Mouse (Mus musculus): Measurements from ENCODE around the gene Gpank1.

Gene Gpank1

GRCm38 (mm10) chr17:35159638-35160037 is 38.4 kb downstream of the Gpank1 start:
- no peak for DNase-seq (ENCODE audit: low spot score)

- no peak for DNase-seq (ENCODE audit: low spot score)
These were observed 40.2 kb downstream of the Gpank1 start for GRCm38 (mm10) chr17:35161421-35161820.

- no peak for DNase-seq (ENCODE audit: low spot score)
These were observed 40.9 kb downstream of the Gpank1 start for GRCm38 (mm10) chr17:35162121-35162520.

GRCm38 (mm10) chr17:35162730-35163129 is 41.5 kb downstream of the Gpank1 start:
- no peak for DNase-seq (ENCODE audit: low spot score)

GRCm38 (mm10) chr17:35163326-35164081 is 42.2 kb downstream of the Gpank1 start:
- DNase-seq (ENCODE audit: low spot score), result no peak

GRCm38 (mm10) chr17:35164218-35164567 is 42.9 kb downstream of the Gpank1 start:
- DNase-seq (ENCODE audit: low spot score), result no peak

GRCm38 (mm10) chr17:35164568-35165450 is 43.6 kb downstream of the Gpank1 start, which contains the start of gene Prrc2a:
Prrc2a (minus strand) TSS chr17:35164897.
- peak; percentile 99 for DNase-seq (ENCODE audit: low spot score)

- no peak for DNase-seq (ENCODE audit: low spot score)
These were observed 44.3 kb downstream of the Gpank1 start for GRCm38 (mm10) chr17:35165451-35166155.

GRCm38 (mm10) chr17:35166352-35167035 is 45.2 kb downstream of the Gpank1 start:
- peak; percentile 78 for DNase-seq (ENCODE audit: low spot score)

GRCm38 (mm10) chr17:35167794-35168193 is 46.5 kb downstream of the Gpank1 start:
- DNase-seq (ENCODE audit: low spot score), result no peak

- DNase-seq (ENCODE audit: low spot score), result peak; percentile 88
These were observed 47.4 kb downstream of the Gpank1 start for GRCm38 (mm10) chr17:35168541-35169207.

GRCm38 (mm10) chr17:35172445-35173234 is 51.4 kb downstream of the Gpank1 start:
- DNase-seq (ENCODE audit: low spot score), result no peak

- no peak for DNase-seq (ENCODE audit: low spot score)
These were observed 52.1 kb downstream of the Gpank1 start for GRCm38 (mm10) chr17:35173329-35173728.

All from retina, embryonic 14.5 days (tissue).